Mouse (Mus musculus) liver, adult 2 months (tissue): ENCODE data around the gene Eml1.

ENCODE experiments used
- CTCF ChIP-seq: fragments of 200-500 bp; IDR thresholded peaks from 2 replicates; pipeline ENCODE4 v1.5.1; 2011; ENCODE audit warnings: low read depth, low read length, control low read depth
- POLR2A ChIP-seq: fragments of 200-500 bp; IDR thresholded peaks from 2 replicates; pipeline ENCODE4 v1.6.1; 2011; ENCODE audit warnings: low read length, control low read depth; ENCODE audit not compliant: insufficient read depth; ENCODE audit errors: extremely low read depth

DNA sequence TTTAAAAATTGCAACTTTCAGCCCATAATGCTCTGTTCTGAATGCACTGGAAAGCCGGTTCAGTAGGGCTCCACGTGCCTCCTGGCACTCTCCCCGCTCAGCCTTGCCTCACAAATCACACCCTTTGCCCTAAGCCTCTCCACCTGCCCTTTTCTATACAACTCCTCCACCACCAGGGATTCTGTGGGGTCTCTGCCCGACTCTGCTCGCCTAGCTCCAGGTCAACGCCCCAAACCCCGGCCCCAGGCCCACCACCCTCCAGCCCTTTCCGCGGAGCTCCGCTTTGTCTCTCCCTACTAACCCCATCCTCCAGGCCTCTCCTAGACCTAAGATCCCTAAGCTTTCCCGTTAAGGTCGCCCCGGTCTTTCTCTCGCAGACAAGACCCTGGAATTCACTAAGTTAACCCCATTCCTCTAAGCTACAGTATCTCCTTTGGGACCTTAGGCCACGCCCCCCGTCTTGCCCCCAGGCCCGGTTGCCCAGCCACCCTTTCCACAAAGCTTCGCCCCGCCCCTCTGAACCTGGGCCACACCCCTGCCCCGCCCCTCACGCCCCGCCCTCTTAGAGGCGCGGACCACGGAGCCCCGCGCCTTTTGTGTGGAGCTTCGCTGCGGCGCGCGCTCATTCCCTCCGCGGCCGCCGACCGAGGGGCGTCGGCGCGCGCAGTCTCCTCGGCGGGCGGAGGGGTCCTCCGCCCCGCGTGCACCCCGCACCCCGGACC is 183.5 kb downstream of the Eml1 start, which contains the start of gene Evl:
- TF ChIP-seq CTCF: no peak
- no peak for TF ChIP-seq POLR2A
